ENCODE assay signal across 11 mouse cellular contexts in genomic region chr11:113431161-113431560, GRCm38 (mm10).
DNase-seq lines count a peak whose midpoint lies in the region; ATAC-seq and TF ChIP-seq lines count a peak whose summit lies in the region.
"Had no signal": no experiment of that assay in that cellular context is flagged by ENCODE, and none has a peak within 500 bp of the region (broad histone marks: within the 10 kb centered on the region; RNA-seq: fewer than 3 reads in every experiment).

No protein-coding gene starts in this region.

- H3K27me3 ChIP-seq in neural tube, embryonic 11.5 days (ENCODE audit: control insufficient read depth, insufficient read depth, low read length), result no peaks in the 10 kb centered on the region
- H3K27me3 ChIP-seq in limb, embryonic 14.5 days (ENCODE audit: control insufficient read depth, insufficient read depth, low read length), result no peaks in the 10 kb centered on the region
- H3K27me3 ChIP-seq: embryonic facial prominence, embryonic 15.5 days had no signal

- no peak overlapping the region for H3K4me2 ChIP-seq in neural tube, embryonic 11.5 days (ENCODE audit: low read depth)
- H3K4me2 ChIP-seq in limb, embryonic 14.5 days (replicated peaks; ENCODE audit: low read depth, low read length, severe bottlenecking), result no peak overlapping the region
- H3K4me2 ChIP-seq: embryonic facial prominence, embryonic 15.5 days; heart, embryonic 15.5 days had no signal

- ATAC-seq in neural tube, embryonic 11.5 days (ENCODE audit: insufficient read depth, low FRiP score, low TSS enrichment), result no peak
- ATAC-seq in limb, embryonic 14.5 days (ENCODE audit: low FRiP score, low read depth), result no peak

- no peak overlapping the region for H3K4me3 ChIP-seq in neural tube, embryonic 11.5 days (ENCODE audit: low read depth, low read length)
- no peak overlapping the region for H3K4me3 ChIP-seq in limb, embryonic 14.5 days (replicated peaks; ENCODE audit: low read length)
- H3K4me3 ChIP-seq: embryonic facial prominence, embryonic 15.5 days; heart, embryonic 15.5 days had no signal

- WGBS in neural tube, embryonic 11.5 days, result 65% methylated on average over 7 of the region's 7 CpGs
- 74% methylated on average over 7 of the region's 7 CpGs for WGBS in limb, embryonic 14.5 days

- H3K4me1 ChIP-seq in neural tube, embryonic 11.5 days (ENCODE audit: control insufficient read depth, insufficient read depth, low read length), result no peaks in the 10 kb centered on the region
- peaks cover 3% of the 10 kb centered on the region; the same call in 1 of the 2 replicates for H3K4me1 ChIP-seq in limb, embryonic 14.5 days (ENCODE audit: control insufficient read depth, insufficient read depth, low read length)
- H3K4me1 ChIP-seq: embryonic facial prominence, embryonic 15.5 days; heart, embryonic 15.5 days had no signal

- H3K9me3 ChIP-seq in neural tube, embryonic 11.5 days (ENCODE audit: control insufficient read depth, low read length), result no peaks in the 10 kb centered on the region
- H3K9me3 ChIP-seq in limb, embryonic 14.5 days (ENCODE audit: control insufficient read depth, low read length), result no peaks in the 10 kb centered on the region
- H3K9me3 ChIP-seq: embryonic facial prominence, embryonic 15.5 days; heart, embryonic 15.5 days had no signal

- H3K9ac ChIP-seq in neural tube, embryonic 11.5 days (ENCODE audit: low read length), result no peak overlapping the region
- no peak overlapping the region for H3K9ac ChIP-seq in limb, embryonic 14.5 days (ENCODE audit: low read depth, low read length, severe bottlenecking)
- H3K9ac ChIP-seq: embryonic facial prominence, embryonic 15.5 days; heart, embryonic 15.5 days had no signal

- H3K36me3 ChIP-seq in neural tube, embryonic 11.5 days (ENCODE audit: control insufficient read depth, insufficient read depth, low read length), result no peaks in the 10 kb centered on the region
- no peaks in the 10 kb centered on the region for H3K36me3 ChIP-seq in limb, embryonic 14.5 days (ENCODE audit: control insufficient read depth, insufficient read depth, low read length)
- H3K36me3 ChIP-seq: embryonic facial prominence, embryonic 15.5 days; heart, embryonic 15.5 days had no signal

- TF ChIP-seq POLR2A in limb, embryonic 14.5 days (IDR thresholded peaks at IDR 0.05; ENCODE audit: borderline replicate concordance, extremely low read depth, insufficient read depth, insufficient read length), result no peak

- DNase-seq in neural tube, embryonic 11.5 days (ENCODE audit: low spot score), result peak; percentile 53
- DNase-seq in neural tube, embryonic 10.5 days (ENCODE audit: extremely low spot score, low spot score), result no peak
- DNase-seq in fibroblast of lung, adult 2 months (ENCODE audit: low read depth), result peak; percentile 29
- DNase-seq in limb, embryonic 14.5 days (ENCODE audit: low spot score), result peak; percentile 49
- peak; percentile 27 for DNase-seq in testis, postnatal 14 days (ENCODE audit: low spot score)
- no peak for DNase-seq in layer of hippocampus, adult 8-10 months (ENCODE audit: low spot score in 2 of 2)
- no peak for DNase-seq in cerebellum, adult 11 months
- DNase-seq: layer of hippocampus, adult 9-11 months; thymus, adult 18-20 months had no signal

- no peak overlapping the region for H3K27ac ChIP-seq in neural tube, embryonic 11.5 days (ENCODE audit: low read depth, low read length)
- no peak overlapping the region for H3K27ac ChIP-seq in limb, embryonic 14.5 days (replicated peaks; ENCODE audit: low read depth, low read length)
- H3K27ac ChIP-seq: embryonic facial prominence, embryonic 15.5 days; heart, embryonic 15.5 days had no signal

Comparison
In these comparisons a context has a peak if more than half of its experiments do, and no peak if none do; other contexts are left out.
1. DNase-seq: peak in neural tube, embryonic 11.5 days (single experiment), fibroblast of lung, adult 2 months (single experiment), limb, embryonic 14.5 days (single experiment) and testis, postnatal 14 days (single experiment); none in neural tube, embryonic 10.5 days (single experiment), layer of hippocampus, adult 8-10 months (0 of 2) and cerebellum, adult 11 months (single experiment).